Mouse (Mus musculus): Measurements from ENCODE around the gene Arid5a.

GRCm38 (mm10) chr1:36307495-36308280, at the start of gene Arid5a:
- TF ChIP-seq EP300 (IDR thresholded peaks at IDR 0.05; ENCODE audit: insufficient read depth, low read depth, low read length) (0 out of 2 replicates have a peak, but pooled peaks have one; percentile 8), CTCF (IDR thresholded peaks at IDR 0.05; ENCODE audit: low read depth, low read length) (no peak), POLR2A (IDR thresholded peaks at IDR 0.05; ENCODE audit: insufficient read depth, low read length) (peak; percentile 99)

All from ES-Bruce4 (cell line).